Mouse (Mus musculus): Measurements from ENCODE around the gene Siva1. TPM values are rescaled to one million over a fixed set of nuclear protein-coding genes. Genes with fewer than 3 reads are reported as not detected.
A peak's percentile ranks its signal among the peaks of the same experiment; 100 is the strongest.

Siva1 gene
- polyA plus RNA-seq, 1 experiment = 164 TPM

DNA sequence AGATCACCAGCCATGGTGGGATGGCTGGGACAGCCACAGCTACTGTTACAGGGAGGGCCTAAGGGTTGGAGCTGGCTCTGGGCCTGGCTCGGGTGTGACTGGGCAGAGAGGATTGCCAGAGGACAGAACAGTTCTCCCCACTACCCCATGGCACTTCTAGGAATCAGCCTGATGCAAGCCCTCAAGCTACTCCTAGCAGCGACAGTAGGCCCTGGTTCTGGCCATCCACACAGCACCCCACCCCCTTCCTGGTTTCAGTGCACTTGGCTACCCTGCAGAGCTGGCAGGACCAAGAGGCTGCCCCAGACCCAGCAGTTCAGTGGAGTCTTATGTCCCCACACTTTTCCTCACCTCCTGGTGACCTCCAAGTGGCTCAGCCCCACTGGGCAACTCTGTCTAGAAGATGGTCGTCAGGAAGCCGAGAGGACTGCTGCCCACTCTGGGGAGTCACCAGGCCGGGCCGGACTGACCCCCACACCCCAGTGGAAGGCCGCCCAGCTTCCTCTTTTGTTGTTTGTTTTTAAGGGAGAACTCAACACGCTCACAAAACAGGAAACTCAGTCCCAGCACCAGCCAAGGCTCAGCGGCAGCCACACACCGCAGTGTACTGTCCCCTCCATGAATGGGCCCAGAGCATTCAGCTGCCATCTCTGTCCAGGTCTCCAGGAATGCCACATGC is 23.3 kb downstream of the Siva1 start:
- Histone ChIP-seq H3K27me3 (ENCODE audit: control insufficient read depth, insufficient read depth, insufficient read length) (no peaks in the 10 kb centered on the region), H3K79me3 (ENCODE audit: low read depth) (peaks cover 66% of the 10 kb centered on the region), H3K79me2 (ENCODE audit: control insufficient read depth, insufficient read depth) (peaks cover 100% of the 10 kb centered on the region), H3K4me3 (ENCODE audit: insufficient read depth, poor library complexity, severe bottlenecking) (no peak overlapping the region), H3K36me3 (ENCODE audit: control insufficient read depth, insufficient read depth) (peaks cover 78% of the 10 kb centered on the region), H3ac (ENCODE audit: control insufficient read depth, insufficient read length, low read depth) (no peak overlapping the region)
- no peak for TF ChIP-seq MAX (IDR thresholded peaks at IDR 0.05)
- no peak for TF ChIP-seq CEBPB (IDR thresholded peaks at IDR 0.05; ENCODE audit: low read depth)
- TF ChIP-seq USF1 (IDR thresholded peaks at IDR 0.05; ENCODE audit: low read depth) = no peak
- TF ChIP-seq FOSL1 (IDR thresholded peaks at IDR 0.05; ENCODE audit: insufficient read depth, low read length, poor library complexity, severe bottlenecking) = no peak
- no peak for TF ChIP-seq MYOD1 (IDR thresholded peaks at IDR 0.05; ENCODE audit: control insufficient read depth, insufficient read length, low read depth)
- TF ChIP-seq MYOG (IDR thresholded peaks at IDR 0.05; ENCODE audit: control insufficient read depth, extremely low read depth, insufficient read length) = no peak
- no peak for TF ChIP-seq CTCF (IDR thresholded peaks at IDR 0.05; ENCODE audit: control insufficient read depth, insufficient read depth, insufficient read length)

DNA sequence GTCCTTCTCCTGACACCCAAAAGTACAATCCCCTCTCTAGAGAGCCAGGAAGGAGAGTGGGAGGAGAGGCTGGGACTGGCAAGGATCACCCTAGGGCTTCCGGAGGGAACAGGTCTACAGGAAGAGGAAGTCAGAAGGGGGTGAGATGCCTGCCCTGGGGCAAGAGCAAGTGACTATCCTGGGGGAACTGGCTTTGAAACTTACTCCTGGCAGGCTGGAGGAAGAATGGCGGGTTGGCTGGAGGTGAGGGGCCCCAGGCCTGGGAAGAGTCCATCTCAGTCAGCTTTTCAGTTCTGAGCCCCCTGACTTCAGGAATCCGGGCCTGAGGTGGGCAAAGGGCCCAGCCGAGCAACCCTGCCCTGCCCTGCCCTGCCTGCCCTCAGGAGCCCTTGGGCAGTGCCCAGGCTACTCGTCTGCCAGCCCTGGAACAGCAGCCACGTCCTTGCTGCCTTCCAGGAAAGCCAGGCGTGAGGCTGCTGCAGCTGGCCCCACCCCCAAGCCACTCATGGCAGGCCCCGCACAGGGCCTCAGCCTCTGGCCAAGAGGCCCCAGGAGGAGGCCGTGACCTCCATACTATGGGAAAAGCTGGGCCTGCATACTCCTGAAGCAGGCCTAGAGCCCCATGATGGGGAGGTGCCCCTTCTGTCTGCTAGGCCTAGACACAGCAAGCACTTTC is 26.4 kb downstream of the Siva1 start:
- H3K27me3 ChIP-seq (ENCODE audit: control insufficient read depth, insufficient read depth, insufficient read length) = no peaks in the 10 kb centered on the region
- H3K79me3 ChIP-seq (ENCODE audit: low read depth) = peaks cover 61% of the 10 kb centered on the region
- H3ac ChIP-seq (ENCODE audit: control insufficient read depth, insufficient read length, low read depth) = no peak overlapping the region
- H3K36me3 ChIP-seq (ENCODE audit: control insufficient read depth, insufficient read depth) = peaks cover 52% of the 10 kb centered on the region
- H3K4me3 ChIP-seq (ENCODE audit: insufficient read depth, poor library complexity, severe bottlenecking) = no peak overlapping the region
- H3K79me2 ChIP-seq (ENCODE audit: control insufficient read depth, insufficient read depth) = peaks cover 81% of the 10 kb centered on the region
- no peak for TF ChIP-seq USF1 (IDR thresholded peaks at IDR 0.05; ENCODE audit: low read depth)
- TF ChIP-seq MYOD1 (IDR thresholded peaks at IDR 0.05; ENCODE audit: control insufficient read depth, insufficient read length, low read depth) = no peak
- TF ChIP-seq MAX (IDR thresholded peaks at IDR 0.05) = no peak
- TF ChIP-seq CEBPB (IDR thresholded peaks at IDR 0.05; ENCODE audit: low read depth) = no peak
- TF ChIP-seq CTCF (IDR thresholded peaks at IDR 0.05; ENCODE audit: control insufficient read depth, insufficient read depth, insufficient read length) = no peak
- no peak for TF ChIP-seq FOSL1 (IDR thresholded peaks at IDR 0.05; ENCODE audit: insufficient read depth, low read length, poor library complexity, severe bottlenecking)
- TF ChIP-seq MYOG (IDR thresholded peaks at IDR 0.05; ENCODE audit: control insufficient read depth, extremely low read depth, insufficient read length) = no peak

DNA sequence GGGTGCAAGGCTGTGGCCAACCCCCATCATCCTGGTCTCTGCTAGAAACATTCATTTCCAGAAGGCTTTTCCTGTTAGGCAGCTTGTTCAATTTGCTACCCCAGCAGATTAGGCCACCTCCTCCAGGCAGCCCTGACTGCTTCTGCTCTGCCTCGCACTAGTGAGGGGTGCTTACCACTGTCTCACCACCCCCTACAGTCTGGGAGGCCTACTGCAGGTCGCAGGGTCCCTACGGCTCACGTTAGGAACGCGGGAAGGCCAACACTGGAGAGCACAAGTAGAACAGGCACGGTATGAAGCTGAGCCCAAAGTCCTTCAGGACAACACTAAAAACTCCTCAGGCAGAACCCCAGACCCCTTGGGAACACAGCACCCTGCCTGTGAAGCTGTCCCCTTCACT is 27.4 kb downstream of the Siva1 start:
- Histone ChIP-seq H3ac (ENCODE audit: control insufficient read depth, insufficient read length, low read depth) (peak overlapping the region; percentile 33), H3K79me2 (ENCODE audit: control insufficient read depth, insufficient read depth) (peaks cover 70% of the 10 kb centered on the region), H3K79me3 (ENCODE audit: low read depth) (peaks cover 54% of the 10 kb centered on the region), H3K36me3 (ENCODE audit: control insufficient read depth, insufficient read depth) (peaks cover 49% of the 10 kb centered on the region), H3K27me3 (ENCODE audit: control insufficient read depth, insufficient read depth, insufficient read length) (no peaks in the 10 kb centered on the region), H3K4me3 (ENCODE audit: insufficient read depth, poor library complexity, severe bottlenecking) (no peak overlapping the region)
- no peak for TF ChIP-seq FOSL1 (IDR thresholded peaks at IDR 0.05; ENCODE audit: insufficient read depth, low read length, poor library complexity, severe bottlenecking)
- TF ChIP-seq MAX (IDR thresholded peaks at IDR 0.05) = no peak
- TF ChIP-seq MYOG (IDR thresholded peaks at IDR 0.05; ENCODE audit: control insufficient read depth, extremely low read depth, insufficient read length) = no peak
- TF ChIP-seq MYOD1 (IDR thresholded peaks at IDR 0.05; ENCODE audit: control insufficient read depth, insufficient read length, low read depth) = no peak

DNA sequence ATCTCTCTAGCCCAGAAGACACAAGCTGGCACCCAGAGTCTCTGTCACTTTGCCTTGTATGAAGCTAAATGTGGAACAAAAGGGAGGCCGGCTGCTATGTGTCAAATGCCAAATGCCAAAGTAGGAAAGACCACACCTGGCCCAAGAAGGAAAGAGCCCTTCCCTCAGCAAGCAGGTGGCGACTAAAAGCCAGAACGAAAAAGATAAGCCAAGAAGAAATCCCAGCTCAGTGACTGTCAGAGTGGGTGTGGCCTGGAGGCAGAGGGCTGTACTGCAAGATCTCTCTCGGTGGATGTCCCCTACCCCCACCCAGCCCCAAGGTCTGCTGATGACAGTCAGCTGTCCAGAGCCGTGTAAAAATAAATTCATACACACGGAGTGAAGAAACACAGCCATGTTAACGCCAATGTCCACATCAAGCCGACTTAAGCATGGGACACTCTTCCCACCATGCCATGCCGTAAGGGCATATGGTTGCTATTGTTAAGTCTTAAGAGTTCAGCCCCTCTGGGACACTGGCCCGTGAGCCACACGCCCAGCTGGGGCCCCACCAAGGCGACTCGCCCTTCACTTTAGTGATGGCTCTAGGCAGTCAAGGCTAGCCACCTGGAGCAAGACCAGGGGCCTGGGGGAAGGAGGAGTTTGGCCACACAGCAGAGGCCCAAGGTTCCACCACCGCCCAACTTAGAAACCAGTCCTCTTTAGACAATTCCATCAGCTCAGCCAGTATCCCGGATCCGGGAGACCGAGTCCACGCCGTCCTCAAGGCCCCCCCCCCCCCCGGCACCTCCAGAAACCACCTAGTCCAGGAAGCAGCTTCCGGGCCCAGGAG is 28.5 kb downstream of the Siva1 start:
- Histone ChIP-seq H3K27me3 (ENCODE audit: control insufficient read depth, insufficient read depth, insufficient read length) (no peaks in the 10 kb centered on the region), H3K36me3 (ENCODE audit: control insufficient read depth, insufficient read depth) (peaks cover 40% of the 10 kb centered on the region), H3K79me3 (ENCODE audit: low read depth) (peaks cover 48% of the 10 kb centered on the region), H3ac (ENCODE audit: control insufficient read depth, insufficient read length, low read depth) (peak overlapping the region; percentile 76), H3K79me2 (ENCODE audit: control insufficient read depth, insufficient read depth) (peaks cover 60% of the 10 kb centered on the region), H3K4me3 (ENCODE audit: insufficient read depth, poor library complexity, severe bottlenecking) (peak overlapping the region; percentile 72)
- TF ChIP-seq USF1 (IDR thresholded peaks at IDR 0.05; ENCODE audit: low read depth) = no peak
- TF ChIP-seq MAX (IDR thresholded peaks at IDR 0.05) = no peak
- TF ChIP-seq CEBPB (IDR thresholded peaks at IDR 0.05; ENCODE audit: low read depth) = no peak
- no peak for TF ChIP-seq CTCF (IDR thresholded peaks at IDR 0.05; ENCODE audit: control insufficient read depth, insufficient read depth, insufficient read length)
- no peak for TF ChIP-seq MYOD1 (IDR thresholded peaks at IDR 0.05; ENCODE audit: control insufficient read depth, insufficient read length, low read depth)
- no peak for TF ChIP-seq FOSL1 (IDR thresholded peaks at IDR 0.05; ENCODE audit: insufficient read depth, low read length, poor library complexity, severe bottlenecking)
- no peak for TF ChIP-seq MYOG (IDR thresholded peaks at IDR 0.05; ENCODE audit: control insufficient read depth, extremely low read depth, insufficient read length)

DNA sequence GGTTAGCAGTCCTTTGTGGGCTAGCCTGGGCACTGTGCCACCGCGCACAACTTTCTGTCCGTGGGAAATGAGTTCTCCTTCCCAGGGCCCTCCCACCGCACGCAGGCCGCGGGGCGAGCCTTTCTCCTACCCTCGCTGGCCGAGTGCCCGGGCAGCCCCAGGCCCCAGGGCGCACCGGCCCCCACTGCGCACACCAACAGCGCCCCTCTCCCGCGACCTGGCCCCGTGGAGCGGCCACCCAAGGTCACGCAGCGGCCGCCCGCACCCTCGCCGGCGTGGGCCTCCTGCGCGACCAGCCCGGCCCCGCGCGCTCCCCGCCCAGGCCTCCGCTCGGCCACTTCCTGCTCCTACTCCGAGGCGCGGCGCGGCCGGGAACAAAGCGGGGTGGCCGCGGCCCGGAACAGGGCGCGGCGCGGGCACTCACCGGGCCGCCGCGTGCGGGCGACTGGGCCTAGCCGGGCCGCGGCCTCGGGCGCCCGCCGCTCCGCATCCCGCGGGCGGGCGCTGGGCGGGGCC is 29.2 kb downstream of the Siva1 start:
- Histone ChIP-seq H3K36me3 (ENCODE audit: control insufficient read depth, insufficient read depth) (peaks cover 33% of the 10 kb centered on the region), H3K79me3 (ENCODE audit: low read depth) (peaks cover 43% of the 10 kb centered on the region), H3K4me3 (ENCODE audit: insufficient read depth, poor library complexity, severe bottlenecking) (peak overlapping the region; percentile 72), H3K27me3 (ENCODE audit: control insufficient read depth, insufficient read depth, insufficient read length) (no peaks in the 10 kb centered on the region), H3K79me2 (ENCODE audit: control insufficient read depth, insufficient read depth) (peaks cover 53% of the 10 kb centered on the region), H3ac (ENCODE audit: control insufficient read depth, insufficient read length, low read depth) (peak overlapping the region; percentile 76)
- TF ChIP-seq MYOG (IDR thresholded peaks at IDR 0.05; ENCODE audit: control insufficient read depth, extremely low read depth, insufficient read length) = no peak
- TF ChIP-seq CEBPB (IDR thresholded peaks at IDR 0.05; ENCODE audit: low read depth) = no peak
- TF ChIP-seq CTCF (IDR thresholded peaks at IDR 0.05; ENCODE audit: control insufficient read depth, insufficient read depth, insufficient read length) = no peak
